Mouse (Mus musculus) kidney, postnatal 14 days (tissue): Measurements from ENCODE around the gene Qdpr.
"Not testable (repeated sequence)": the region's sequence is repeated elsewhere in the genome, so short reads cannot be mapped to it uniquely, and the experiment has no call there.

Experiments used
- DNase-seq: peaks from one replicate; pipeline ENCODE4 v3.0.0; 2022; ENCODE audit warnings: mixed read lengths

Gene Qdpr

GRCm38 (mm10) chr5:45449206-45449605, 830 bp downstream of the Qdpr start:
- DNase-seq, result no peak

- no peak for DNase-seq
These were observed 1.4 kb downstream of the Qdpr start for GRCm38 (mm10) chr5:45448676-45449075.

- DNase-seq, result peak; percentile 64
These were observed 5.8 kb downstream of the Qdpr start for GRCm38 (mm10) chr5:45444130-45444832.

- DNase-seq, result no peak
These were observed 8.3 kb downstream of the Qdpr start for GRCm38 (mm10) chr5:45441745-45442144.

- no peak for DNase-seq
These were observed 8.9 kb downstream of the Qdpr start for GRCm38 (mm10) chr5:45441124-45441523.

DNA sequence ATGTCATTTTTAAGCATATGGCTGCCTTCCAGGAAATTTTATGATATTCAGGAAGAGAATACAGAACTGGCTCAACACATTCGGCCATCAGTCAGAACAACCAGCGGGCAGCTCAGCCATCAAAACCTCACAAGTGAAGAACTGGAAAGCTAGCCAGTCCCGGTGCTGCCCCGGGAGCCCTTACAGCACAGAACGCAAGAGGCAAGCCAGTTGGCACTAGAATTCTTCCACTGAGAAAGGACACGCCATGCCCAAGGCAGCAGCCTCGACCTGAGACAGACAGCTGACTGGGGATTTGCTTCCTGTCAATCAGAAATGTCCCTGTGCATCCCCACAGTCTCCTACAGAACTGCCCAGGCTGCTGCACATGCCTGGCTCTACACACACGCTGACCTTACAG, 11.7 kb downstream of the Qdpr start:
- DNase-seq, result no peak

GRCm38 (mm10) chr5:45437826-45438225, 12.2 kb downstream of the Qdpr start:
- no peak for DNase-seq

- peak; percentile 69 for DNase-seq
These were observed 13.8 kb downstream of the Qdpr start for GRCm38 (mm10) chr5:45435967-45436950.

- no peak for DNase-seq
These were observed 22.1 kb downstream of the Qdpr start for GRCm38 (mm10) chr5:45427891-45428290.

GRCm38 (mm10) chr5:45426416-45427034, 23.5 kb downstream of the Qdpr start:
- no peak for DNase-seq

GRCm38 (mm10) chr5:45425771-45426170, 24.3 kb downstream of the Qdpr start:
- not testable (repeated sequence) for DNase-seq

DNA sequence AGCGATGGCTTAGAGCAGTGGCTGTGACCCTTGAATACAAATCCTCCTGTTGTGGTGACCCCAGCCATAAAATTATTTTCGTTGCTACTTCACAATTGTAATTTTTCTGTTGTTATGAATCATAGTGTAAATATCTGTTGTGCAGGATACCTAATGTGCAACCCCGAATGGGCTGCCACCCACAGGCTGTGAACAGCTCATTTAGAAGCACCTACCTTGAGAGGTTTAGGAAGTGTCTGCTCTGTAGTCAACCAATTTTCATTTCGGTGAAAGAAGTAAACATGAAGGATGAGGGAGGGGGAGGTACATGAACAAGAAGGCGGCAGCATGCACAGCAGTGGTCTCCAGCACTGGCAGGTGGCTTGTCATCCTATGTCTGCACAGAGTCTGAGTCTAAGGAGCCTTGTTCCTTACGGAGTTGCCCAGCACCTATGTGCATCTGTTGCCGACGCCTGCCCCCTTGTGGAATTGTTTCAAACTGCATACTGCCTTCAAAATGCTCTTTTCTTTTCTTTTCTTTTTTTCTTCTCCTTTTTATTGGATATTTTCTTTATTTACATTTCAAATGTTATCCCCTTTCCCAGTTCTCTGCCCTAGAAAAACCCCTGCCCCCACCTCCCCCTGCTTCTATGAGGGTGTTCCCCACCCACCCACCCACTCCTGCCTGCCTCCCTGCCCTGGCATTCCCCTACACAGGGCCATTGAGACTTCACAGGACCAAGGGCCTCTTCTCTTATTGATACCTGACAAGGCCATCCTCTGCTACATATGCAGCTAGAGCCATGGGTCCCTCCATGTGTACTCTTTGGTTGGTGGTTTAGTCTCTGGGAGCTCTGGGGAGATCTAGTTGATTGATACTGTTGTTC, 25.8 kb downstream of the Qdpr start:
- DNase-seq, result peak; percentile 62

DNA sequence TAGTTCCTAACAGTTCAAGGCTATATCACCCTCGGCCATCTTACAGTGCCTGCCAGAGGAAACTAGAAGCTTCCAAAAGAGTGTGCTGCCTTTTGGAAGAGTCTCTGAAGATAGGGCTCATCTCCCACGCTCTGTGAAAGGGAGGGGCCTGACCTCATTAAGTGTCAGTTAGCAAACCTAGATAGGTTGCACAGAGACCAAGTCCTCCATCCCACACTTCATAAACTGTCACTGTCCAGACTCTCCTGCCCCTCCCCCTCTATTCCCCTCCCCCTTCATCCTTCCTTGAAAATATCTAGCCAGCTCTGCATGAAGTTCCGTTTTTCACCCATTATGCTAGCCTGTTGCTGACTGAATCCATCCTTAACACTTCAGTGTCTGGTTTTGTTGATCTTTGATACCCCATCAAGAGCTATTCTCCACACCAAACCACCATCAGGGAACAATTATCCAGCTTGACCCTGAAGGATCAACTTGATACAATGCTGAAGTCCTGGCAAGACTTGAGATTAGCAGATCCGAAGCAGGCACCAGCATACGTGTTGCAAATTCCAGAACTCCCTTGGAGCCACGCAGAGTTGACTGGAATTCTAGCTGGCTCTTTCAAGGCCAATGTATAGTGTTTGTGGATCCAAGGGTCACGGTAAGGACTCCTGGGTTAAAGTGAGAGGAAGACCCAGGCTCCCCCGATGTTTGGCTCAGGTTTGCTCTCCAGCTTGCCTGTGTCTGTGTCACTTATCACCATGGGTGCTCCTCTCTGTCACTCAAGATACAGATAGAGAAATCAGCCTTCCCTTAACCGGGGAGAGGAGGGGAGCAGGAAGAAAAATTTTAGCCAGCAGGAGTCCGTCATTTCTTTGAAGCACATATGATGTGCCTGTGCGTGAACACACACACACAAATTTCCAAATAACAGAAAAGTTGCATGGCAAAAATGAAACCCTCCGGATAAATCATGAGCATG, 27.9 kb downstream of the Qdpr start:
- no peak for DNase-seq

GRCm38 (mm10) chr5:45419841-45420638, 30.0 kb downstream of the Qdpr start:
- DNase-seq, result peak; percentile 60

DNA sequence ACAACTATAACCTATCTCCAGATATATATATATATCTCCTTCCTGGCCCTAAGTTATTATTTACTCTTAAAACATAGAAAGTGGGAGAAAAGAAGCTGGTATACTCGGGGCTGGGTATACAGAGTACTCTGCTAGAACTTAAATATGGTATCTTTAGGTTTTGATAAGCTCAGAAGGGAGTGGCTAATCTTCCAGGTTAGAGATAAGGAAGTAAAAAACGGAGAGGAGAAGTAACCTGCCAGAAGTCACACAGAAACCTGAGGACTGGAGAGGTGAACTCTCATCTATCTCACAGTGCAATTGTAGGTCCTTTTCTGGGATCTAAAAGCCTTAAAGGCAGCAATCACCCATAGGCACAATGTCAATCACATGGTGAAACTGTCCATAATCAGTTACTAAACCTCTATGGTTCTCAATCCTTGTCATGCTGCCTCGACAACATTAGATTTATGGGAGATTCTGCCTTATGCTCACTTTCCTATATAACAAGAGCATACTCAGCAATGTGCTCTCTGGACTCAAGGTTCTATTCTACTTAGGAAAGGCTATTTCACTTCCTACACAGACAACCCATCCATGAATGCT, 32.1 kb downstream of the Qdpr start:
- DNase-seq, result no peak

DNA sequence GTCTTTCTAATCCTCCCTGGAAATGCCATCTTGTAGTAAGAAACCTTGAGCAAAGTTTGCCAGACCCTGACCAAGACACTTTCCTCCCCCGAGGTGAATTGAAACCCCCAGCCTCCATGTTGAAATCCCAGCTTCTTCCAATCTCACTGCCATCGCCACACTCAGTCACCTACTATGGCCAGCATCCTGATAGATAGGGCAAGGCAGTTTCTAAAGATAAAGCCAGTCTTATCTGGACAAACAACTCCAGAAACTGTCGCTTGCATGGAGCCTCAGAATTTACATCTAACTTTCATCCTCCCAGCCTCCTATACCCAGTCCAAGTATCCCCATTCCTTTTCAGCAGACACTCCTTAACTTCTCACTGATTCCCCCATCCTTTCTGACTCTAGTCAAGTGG, 33.6 kb downstream of the Qdpr start:
- DNase-seq, result no peak

- no peak for DNase-seq
These were observed 43.9 kb downstream of the Qdpr start for GRCm38 (mm10) chr5:45406129-45406528.

DNA sequence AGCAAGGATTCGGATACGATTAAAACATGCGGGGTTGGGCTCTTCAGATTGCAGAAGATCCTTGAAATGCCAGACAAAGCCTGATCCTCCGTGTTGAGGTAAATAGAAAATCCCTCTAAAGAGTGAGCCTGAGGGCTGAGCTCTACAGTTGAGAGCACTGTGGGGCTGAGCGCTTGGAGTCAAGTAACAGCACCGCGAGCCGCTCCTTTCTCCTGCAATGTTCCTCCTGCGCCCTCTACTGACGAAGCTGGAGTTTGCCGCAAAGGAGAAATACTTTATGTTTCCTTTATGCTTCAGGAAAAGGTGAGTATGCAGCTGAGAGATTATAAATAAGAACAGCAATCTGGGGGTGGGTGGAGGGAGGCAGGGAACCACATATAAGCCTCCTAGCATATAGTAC, 47.4 kb downstream of the Qdpr start:
- peak; percentile 81 for DNase-seq

- no peak for DNase-seq
These were observed 65.8 kb downstream of the Qdpr start for GRCm38 (mm10) chr5:45384034-45384812.
